Mouse (Mus musculus) neural tube, embryonic 13.5 days (tissue): ENCODE results near the gene Ubl3. TPM values are rescaled to one million over a fixed set of nuclear protein-coding genes. Genes with fewer than 3 reads are reported as not detected.

Experiments used
- ATAC-seq: fragments of 200-750 bp; cut with Nextera tagmentation; 2 replicates; pipeline ENCODE4 v1.8.0; 2017; ENCODE audit warnings: low read depth, mild to moderate bottlenecking, moderate TSS enrichment, moderate library complexity
- H3K27ac ChIP-seq: fragments of 300-500 bp; sonication (generic); replicated peaks from 2 replicates; pipeline ENCODE4 v1.5.1; 2015; ENCODE audit warnings: moderate library complexity, mild to moderate bottlenecking, inconsistent platforms
- H3K27me3 ChIP-seq: fragments of 300-500 bp; sonication (generic); 2 replicates; pipeline ENCODE4 v1.6.1; 2015; ENCODE audit warnings: mild to moderate bottlenecking, inconsistent platforms
- H3K36me3 ChIP-seq: fragments of 300-500 bp; sonication (generic); 2 replicates; pipeline ENCODE4 v1.6.1; 2015; ENCODE audit warnings: mild to moderate bottlenecking, inconsistent platforms
- H3K4me1 ChIP-seq: fragments of 300-500 bp; sonication (generic); replicated peaks from 2 replicates; pipeline ENCODE4 v1.6.1; 2015; ENCODE audit warnings: inconsistent platforms
- H3K4me2 ChIP-seq: fragments of 300-500 bp; sonication (generic); 2 replicates; pipeline ENCODE4 v1.6.1; 2015; ENCODE audit warnings: inconsistent platforms, mild to moderate bottlenecking, moderate library complexity
- H3K4me3 ChIP-seq: fragments of 300-500 bp; sonication (generic); 2 replicates; pipeline ENCODE4 v1.5.1; 2015; ENCODE audit warnings: mild to moderate bottlenecking, inconsistent platforms
- H3K9ac ChIP-seq: fragments of 300-500 bp; sonication (generic); 2 replicates; pipeline ENCODE4 v1.6.1; 2015; ENCODE audit warnings: moderate library complexity, mild to moderate bottlenecking, inconsistent platforms
- H3K9me3 ChIP-seq: fragments of 300-500 bp; sonication (generic); 2 replicates; pipeline ENCODE4 v1.6.1; 2016; ENCODE audit warnings: inconsistent platforms
- WGBS: fragments of 180-500 bp; shearing (Covaris S2); methylation state at CpG from one replicate; pipeline ENCODE4 v1.1.7; 2015; 5-methylcytosine and 5-hydroxymethylcytosine counted together
- polyA plus RNA-seq: library from polyadenylated mRNA; unstranded; fragments of >200 nt; fragmentation: Nextera tagmentation; extraction: Ambion mirVana; gene quantifications from 2 replicates; pipeline ENCODE4 v1.2.1, GENCODE M21; 2015

Ubl3 gene
- polyA plus RNA-seq, 1 experiment from 2014 or later, result 103 TPM

DNA sequence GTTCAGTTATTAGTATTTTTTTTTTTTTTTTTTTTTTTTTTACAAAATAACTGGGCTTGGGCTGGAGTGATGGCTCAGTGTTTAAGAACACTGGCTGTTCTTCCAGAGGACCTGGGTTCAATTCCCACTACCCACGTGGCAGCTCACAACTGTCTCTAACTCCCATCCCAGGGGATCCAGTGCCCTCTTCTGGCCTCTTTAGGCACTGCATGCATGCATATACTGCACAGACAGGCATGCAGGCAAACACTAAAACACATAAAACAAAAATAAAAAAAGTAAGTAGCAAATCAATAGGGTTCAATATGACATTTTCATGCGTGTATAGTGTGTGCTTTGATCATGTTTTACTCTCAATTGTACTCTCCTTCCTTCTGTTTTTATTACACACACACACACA lies 26.6 kb upstream of the Ubl3 start:
- 87% methylated on average over 2 of the region's 2 CpGs for WGBS
- H3K9ac ChIP-seq, result no peak overlapping the region
- no peak for ATAC-seq
- no peak overlapping the region for H3K4me2 ChIP-seq
- H3K9me3 ChIP-seq, result no peaks in the 10 kb centered on the region
- H3K27me3 ChIP-seq, result no peaks in the 10 kb centered on the region
- no peaks in the 10 kb centered on the region for H3K36me3 ChIP-seq
- no peak overlapping the region for H3K4me3 ChIP-seq
- H3K4me1 ChIP-seq, result peaks cover 9% of the 10 kb centered on the region; the same call in 1 of the 2 replicates
- H3K27ac ChIP-seq, result no peak overlapping the region

DNA sequence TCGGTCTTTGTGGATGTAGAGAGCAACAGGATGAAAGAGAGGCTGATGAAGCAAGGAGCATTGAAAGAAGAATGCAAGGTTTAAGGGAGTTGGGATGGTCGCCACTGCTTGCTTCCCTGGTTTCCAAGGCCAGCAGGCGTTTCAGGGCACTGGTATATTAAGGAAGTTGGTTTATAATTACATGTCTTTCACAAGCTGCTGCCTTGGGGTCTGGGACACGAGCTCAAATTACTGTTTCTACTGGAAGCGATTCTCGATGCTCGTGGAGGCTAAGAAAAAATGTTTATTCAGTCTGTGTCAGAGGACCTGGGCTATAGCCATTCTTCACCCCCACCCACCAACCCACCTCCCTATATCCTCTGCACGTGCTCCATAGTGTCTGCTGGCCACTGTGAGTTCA lies 25.8 kb upstream of the Ubl3 start:
- WGBS, result 76% methylated on average over 8 of the region's 8 CpGs

DNA sequence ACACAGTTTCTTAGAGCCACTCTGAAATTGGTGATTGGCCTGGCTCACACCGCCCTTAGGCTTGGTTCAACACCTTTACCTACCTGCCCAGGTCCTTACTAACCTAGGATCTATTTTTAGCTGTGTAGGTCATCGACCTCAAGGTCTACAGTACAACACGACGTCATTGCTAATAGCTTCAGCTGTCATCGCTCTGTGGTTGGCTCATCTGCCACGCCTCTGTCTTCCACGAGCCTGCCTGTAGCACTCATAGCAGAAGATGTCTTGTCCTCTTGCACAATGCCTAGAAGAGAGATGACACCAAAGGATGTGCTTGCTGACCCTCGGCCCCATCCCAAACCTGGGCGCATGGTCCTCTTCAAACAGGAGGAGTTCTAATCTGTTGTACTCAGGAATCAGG lies 24.7 kb upstream of the Ubl3 start:
- Histone ChIP-seq H3K9ac (no peak overlapping the region), H3K9me3 (no peaks in the 10 kb centered on the region), H3K36me3 (no peaks in the 10 kb centered on the region), H3K4me1 (peaks cover 9% of the 10 kb centered on the region; the same call in 1 of the 2 replicates), H3K4me3 (no peak overlapping the region), H3K4me2 (no peak overlapping the region), H3K27ac (no peak overlapping the region), H3K27me3 (no peaks in the 10 kb centered on the region)
- ATAC-seq, result no peak
- 90% methylated on average over 9 of the region's 9 CpGs for WGBS

More for the DNA sequence above, 25.8 kb upstream of the Ubl3 start:
- no peak overlapping the region for H3K4me3 ChIP-seq
- H3K27me3 ChIP-seq, result no peaks in the 10 kb centered on the region
- ATAC-seq, result no peak
- H3K4me2 ChIP-seq, result no peak overlapping the region
- H3K36me3 ChIP-seq, result no peaks in the 10 kb centered on the region
- no peaks in the 10 kb centered on the region for H3K9me3 ChIP-seq
- H3K4me1 ChIP-seq, result peaks cover 9% of the 10 kb centered on the region; the same call in 1 of the 2 replicates
- H3K27ac ChIP-seq, result no peak overlapping the region
- H3K9ac ChIP-seq, result no peak overlapping the region

DNA sequence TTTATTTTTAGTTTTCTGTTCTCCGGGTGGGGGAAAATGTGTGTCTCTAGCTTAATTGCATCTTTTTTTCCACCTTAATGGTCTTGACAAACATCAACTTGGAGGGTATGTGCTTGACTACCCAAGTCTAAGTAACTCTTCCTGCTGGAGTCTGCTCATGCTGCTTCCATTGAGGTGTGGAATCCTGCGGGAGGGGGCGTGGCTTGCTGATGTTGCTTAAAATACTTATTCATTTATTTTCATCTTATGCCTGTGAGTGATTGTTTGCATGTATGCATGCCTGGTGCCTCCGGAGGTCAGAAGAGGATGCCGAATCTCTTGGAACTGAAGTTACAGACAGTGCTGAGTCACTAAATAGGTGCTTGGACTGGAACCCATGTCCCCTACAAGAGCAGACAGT lies 22.6 kb upstream of the Ubl3 start:
- H3K36me3 ChIP-seq, result no peaks in the 10 kb centered on the region
- peaks cover 9% of the 10 kb centered on the region; the same call in 1 of the 2 replicates for H3K4me1 ChIP-seq
- ATAC-seq, result no peak
- no peak overlapping the region for H3K27ac ChIP-seq
- H3K4me3 ChIP-seq, result no peak overlapping the region
- no peaks in the 10 kb centered on the region for H3K9me3 ChIP-seq
- H3K9ac ChIP-seq, result no peak overlapping the region
- no peak overlapping the region for H3K4me2 ChIP-seq
- 77% methylated on average over 5 of the region's 5 CpGs for WGBS
- H3K27me3 ChIP-seq, result no peaks in the 10 kb centered on the region

DNA sequence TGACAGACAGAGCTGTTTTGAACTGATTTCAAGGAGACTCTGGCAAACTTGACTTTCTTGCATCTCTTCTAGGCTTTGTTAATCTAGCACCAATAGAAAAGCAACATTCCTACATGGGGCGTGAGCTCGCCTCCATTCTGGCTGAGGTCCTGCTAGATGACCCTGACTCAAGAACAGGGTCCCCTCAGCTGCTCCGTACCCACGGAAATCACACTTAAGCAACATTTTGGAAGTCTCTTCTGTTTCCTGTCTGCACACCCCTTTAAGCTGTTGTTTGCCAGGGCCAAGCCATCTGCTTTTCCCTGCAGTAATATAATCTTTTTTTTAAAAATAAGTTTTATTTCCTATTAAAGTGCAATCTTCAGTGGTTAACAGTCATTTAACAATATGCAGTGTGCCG lies 20.1 kb upstream of the Ubl3 start:
- Histone ChIP-seq H3K4me2 (no peak overlapping the region), H3K27ac (no peak overlapping the region), H3K4me1 (peaks cover 9% of the 10 kb centered on the region; the same call in 1 of the 2 replicates), H3K9me3 (no peaks in the 10 kb centered on the region), H3K36me3 (no peaks in the 10 kb centered on the region), H3K4me3 (no peak overlapping the region), H3K27me3 (no peaks in the 10 kb centered on the region), H3K9ac (no peak overlapping the region)
- no peak for ATAC-seq
- WGBS, result 90% methylated on average over 5 of the region's 5 CpGs

DNA sequence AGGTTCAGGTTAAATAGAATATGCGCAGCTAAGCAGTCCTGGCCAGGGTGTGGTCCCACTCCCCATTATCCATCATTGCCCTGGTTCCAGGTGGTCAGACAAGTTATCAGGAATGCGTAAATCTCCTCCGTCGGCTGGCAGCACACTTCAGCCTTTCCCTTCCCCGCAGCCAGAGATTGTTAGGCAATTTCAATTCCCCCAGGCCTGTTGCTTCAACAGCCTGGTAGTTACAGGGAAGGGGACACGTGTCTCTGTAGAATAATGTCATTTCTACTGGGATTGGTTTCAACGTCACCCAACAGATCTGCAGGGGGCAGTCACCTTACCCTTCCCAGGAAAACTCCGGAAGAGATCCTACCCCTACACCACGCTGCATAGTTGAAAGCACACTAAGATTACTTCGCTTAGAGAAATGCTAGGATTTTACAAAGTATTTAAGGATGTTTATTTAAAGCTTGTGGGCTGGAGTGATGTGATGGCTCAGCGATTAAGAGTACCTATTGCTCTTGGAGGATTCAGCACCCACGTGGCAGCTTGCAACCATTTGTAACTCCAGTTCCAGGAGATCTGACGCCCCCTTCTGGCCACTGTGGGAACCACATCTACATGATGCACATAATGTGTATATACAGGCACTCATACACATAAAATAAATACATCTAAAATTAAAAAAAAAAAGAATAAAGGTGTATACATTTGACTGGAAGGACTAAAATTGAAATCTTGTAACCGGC lies 18.1 kb upstream of the Ubl3 start:
- 81% methylated on average over 14 of the region's 14 CpGs for WGBS
- Histone ChIP-seq H3K4me1 (peaks cover 9% of the 10 kb centered on the region; the same call in 1 of the 2 replicates), H3K36me3 (no peaks in the 10 kb centered on the region), H3K27ac (no peak overlapping the region), H3K27me3 (no peaks in the 10 kb centered on the region), H3K9ac (no peak overlapping the region), H3K4me3 (no peak overlapping the region), H3K9me3 (no peaks in the 10 kb centered on the region), H3K4me2 (no peak overlapping the region)
- ATAC-seq, result no peak

DNA sequence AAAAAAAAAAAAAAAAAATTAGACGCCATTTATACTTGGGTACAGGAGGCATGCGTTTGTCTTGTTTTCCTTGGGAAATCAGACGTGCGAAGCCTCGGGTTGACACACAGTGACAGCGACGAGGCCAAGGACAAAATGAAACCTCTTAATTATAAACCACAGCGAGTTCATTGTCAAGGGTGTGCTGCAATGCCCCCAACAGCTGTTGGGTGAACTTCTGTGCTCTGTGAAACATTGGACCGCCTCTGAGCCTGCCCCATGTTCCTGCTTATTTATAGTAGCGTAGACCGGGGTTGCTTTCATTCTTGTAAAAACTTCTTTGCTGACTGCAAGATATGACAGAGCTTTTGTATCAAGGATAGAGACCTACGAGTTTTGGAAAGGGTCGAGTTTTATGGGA lies 16.9 kb upstream of the Ubl3 start:
- peaks cover 1% of the 10 kb centered on the region; the same call in 1 of the 2 replicates for H3K4me1 ChIP-seq
- no peak overlapping the region for H3K4me3 ChIP-seq
- no peak overlapping the region for H3K27ac ChIP-seq
- no peak overlapping the region for H3K4me2 ChIP-seq
- no peak overlapping the region for H3K9ac ChIP-seq
- no peaks in the 10 kb centered on the region for H3K27me3 ChIP-seq
- H3K36me3 ChIP-seq, result no peaks in the 10 kb centered on the region
- ATAC-seq, result no peak
- 81% methylated on average over 13 of the region's 13 CpGs for WGBS
- H3K9me3 ChIP-seq, result no peaks in the 10 kb centered on the region

DNA sequence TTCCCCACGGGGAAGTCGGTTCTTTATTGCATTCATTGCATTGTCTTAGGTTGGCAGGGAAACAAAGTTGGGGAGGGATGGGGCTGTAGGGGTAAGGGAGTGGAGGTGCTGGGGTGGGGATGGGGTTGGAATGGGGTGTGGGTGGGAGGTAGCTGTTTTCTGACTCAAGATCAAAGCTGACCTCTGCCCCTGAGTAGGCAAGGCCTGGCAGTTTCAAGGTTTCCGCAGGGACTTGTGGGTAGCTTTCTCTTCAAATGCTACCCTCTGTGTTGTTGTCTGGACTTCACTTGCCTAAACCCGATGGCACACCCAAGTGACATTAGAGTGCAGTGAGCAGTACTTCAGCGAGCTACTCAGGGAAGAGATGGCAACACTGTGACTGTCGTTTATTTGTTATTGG lies 13.0 kb upstream of the Ubl3 start:
- H3K27me3 ChIP-seq, result no peaks in the 10 kb centered on the region
- no peaks in the 10 kb centered on the region for H3K36me3 ChIP-seq
- H3K4me1 ChIP-seq, result no peaks in the 10 kb centered on the region
- H3K9ac ChIP-seq, result no peak overlapping the region
- H3K27ac ChIP-seq, result no peak overlapping the region
- no peak overlapping the region for H3K4me2 ChIP-seq
- H3K9me3 ChIP-seq, result no peaks in the 10 kb centered on the region
- 27% methylated on average over 6 of the region's 6 CpGs for WGBS
- no peak overlapping the region for H3K4me3 ChIP-seq
- ATAC-seq, result no peak

DNA sequence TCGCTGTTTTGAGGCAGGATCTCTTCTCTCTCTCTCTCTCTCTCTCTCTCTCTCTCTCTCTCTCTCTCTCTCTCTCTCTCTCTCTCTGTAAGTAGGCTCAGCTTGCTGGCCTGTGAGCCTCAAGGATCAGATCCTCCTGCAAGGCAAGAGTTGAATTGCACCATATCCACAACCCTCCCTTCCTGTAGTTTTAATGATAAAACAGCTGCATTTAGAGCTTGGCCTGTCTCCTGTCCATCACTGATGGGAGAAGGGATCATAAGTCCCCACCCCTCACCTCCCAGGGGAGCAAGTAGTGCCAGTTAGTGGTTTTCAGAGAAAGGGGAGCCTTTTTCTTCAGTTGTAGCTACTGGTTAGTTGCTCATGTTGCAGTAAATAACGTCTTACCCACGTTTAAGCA lies 11.5 kb upstream of the Ubl3 start:
- Histone ChIP-seq H3K36me3 (no peaks in the 10 kb centered on the region), H3K9me3 (no peaks in the 10 kb centered on the region), H3K27ac (no peak overlapping the region), H3K4me3 (no peak overlapping the region), H3K9ac (no peak overlapping the region), H3K4me2 (no peak overlapping the region), H3K4me1 (no peaks in the 10 kb centered on the region), H3K27me3 (no peaks in the 10 kb centered on the region)
- WGBS, result 87% methylated on average over 3 of the region's 3 CpGs
- no peak for ATAC-seq

DNA sequence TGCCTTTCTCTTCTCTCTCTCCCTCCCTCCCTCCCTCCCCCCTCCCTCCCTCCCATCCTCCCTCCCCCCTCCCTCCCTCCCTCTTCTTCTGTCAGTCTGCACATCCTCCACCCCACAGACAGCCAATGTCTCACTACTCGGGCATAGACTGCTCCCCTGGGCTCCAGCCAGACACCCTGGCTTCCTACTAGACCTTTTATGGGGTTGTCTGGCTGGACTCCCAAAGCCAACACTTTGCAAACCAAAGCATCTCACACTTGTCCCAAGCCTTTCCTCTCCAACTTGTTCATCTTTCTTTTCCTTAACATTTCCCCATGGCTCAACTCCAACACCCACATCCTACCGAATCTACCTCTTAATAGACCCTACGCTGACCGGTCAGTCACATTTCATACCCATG lies 10.7 kb upstream of the Ubl3 start:
- no peak overlapping the region for H3K4me3 ChIP-seq
- H3K9ac ChIP-seq, result no peak overlapping the region
- H3K4me2 ChIP-seq, result no peak overlapping the region
- H3K36me3 ChIP-seq, result no peaks in the 10 kb centered on the region
- H3K27ac ChIP-seq, result no peak overlapping the region
- no peaks in the 10 kb centered on the region for H3K9me3 ChIP-seq
- H3K4me1 ChIP-seq, result no peaks in the 10 kb centered on the region
- WGBS, result 91% methylated on average over 3 of the region's 4 CpGs
- ATAC-seq, result no peak
- no peaks in the 10 kb centered on the region for H3K27me3 ChIP-seq

DNA sequence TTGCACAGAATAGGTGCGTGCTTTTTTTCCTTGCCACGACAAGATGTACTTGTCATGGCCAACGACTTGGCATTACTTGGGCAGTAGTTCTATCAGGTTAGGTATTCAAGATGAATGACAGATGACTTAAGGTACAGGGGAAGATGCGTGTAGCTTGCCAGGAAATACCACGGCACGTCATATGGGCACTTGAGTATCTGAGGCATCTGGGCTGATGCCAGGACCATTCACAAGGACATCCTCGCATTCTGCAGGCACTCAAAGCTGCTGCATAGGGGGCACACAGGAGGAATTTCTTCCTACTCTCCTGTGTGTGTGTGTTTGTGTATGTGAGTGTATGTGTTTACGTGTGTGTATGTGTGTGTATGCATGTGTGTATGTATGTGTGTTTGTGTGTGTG lies 9.6 kb upstream of the Ubl3 start:
- H3K9me3 ChIP-seq, result no peaks in the 10 kb centered on the region
- no peak overlapping the region for H3K4me3 ChIP-seq
- no peaks in the 10 kb centered on the region for H3K36me3 ChIP-seq
- no peak for ATAC-seq
- no peak overlapping the region for H3K27ac ChIP-seq
- no peaks in the 10 kb centered on the region for H3K4me1 ChIP-seq
- H3K4me2 ChIP-seq, result no peak overlapping the region
- 92% methylated on average over 8 of the region's 8 CpGs for WGBS
- no peaks in the 10 kb centered on the region for H3K27me3 ChIP-seq
- H3K9ac ChIP-seq, result no peak overlapping the region

DNA sequence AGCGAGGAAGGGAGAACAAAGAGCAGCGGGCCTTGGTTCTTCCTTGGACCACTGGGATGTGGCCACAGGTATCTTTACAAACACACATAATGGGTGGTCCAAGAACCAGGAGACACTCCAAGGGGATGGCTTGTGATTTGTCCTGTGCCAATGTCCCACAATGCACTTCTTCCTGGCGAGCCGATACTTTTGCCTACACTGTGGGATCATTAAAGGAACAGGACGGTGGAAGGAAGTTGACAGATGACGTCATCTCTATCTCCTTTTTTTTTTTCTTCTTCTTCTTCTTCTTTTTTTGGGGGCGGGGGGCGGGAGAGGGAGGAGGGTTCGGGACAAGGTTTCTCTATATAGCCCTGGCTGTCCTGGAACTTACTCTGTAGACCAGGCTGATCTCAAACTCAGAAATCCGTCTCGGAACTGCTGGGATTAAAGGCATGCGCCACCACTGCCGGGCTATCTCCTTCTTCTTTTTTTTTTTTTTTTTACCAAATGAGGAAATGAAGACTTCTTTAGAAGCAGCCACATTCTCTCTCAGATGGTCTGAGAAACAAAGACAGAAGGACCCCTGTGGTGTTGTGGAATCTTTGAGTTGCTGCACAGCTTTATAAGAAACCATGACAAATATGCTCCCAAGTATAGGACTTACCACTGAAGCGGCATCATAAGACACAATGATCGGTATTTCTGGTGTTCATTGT lies 6.8 kb upstream of the Ubl3 start:
- Histone ChIP-seq H3K36me3 (no peaks in the 10 kb centered on the region), H3K9me3 (no peaks in the 10 kb centered on the region), H3K27me3 (no peaks in the 10 kb centered on the region), H3K4me3 (no peak overlapping the region), H3K27ac (no peak overlapping the region), H3K4me2 (no peak overlapping the region), H3K9ac (no peak overlapping the region), H3K4me1 (peaks cover 8% of the 10 kb centered on the region)
- no peak for ATAC-seq
- WGBS, result 81% methylated on average over 15 of the region's 15 CpGs
